Mouse (Mus musculus) brain, embryonic 14.5 days (tissue): Measurements from ENCODE around the gene Fras1.

Experiments used
- CTCF ChIP-seq: fragments of 200-500 bp; IDR thresholded peaks from 2 replicates; pipeline ENCODE4 v1.5.1; 2012; ENCODE audit warnings: inconsistent platforms, mild to moderate bottlenecking, moderate library complexity, borderline replicate concordance; ENCODE audit not compliant: insufficient read depth, insufficient read length; ENCODE audit errors: extremely low read depth
- POLR2A ChIP-seq: fragments of 200-500 bp; IDR thresholded peaks from 2 replicates; pipeline ENCODE4 v1.6.1; 2012; ENCODE audit warnings: mild to moderate bottlenecking, inconsistent platforms, borderline replicate concordance; ENCODE audit not compliant: poor library complexity, insufficient read depth, insufficient read length, severe bottlenecking; ENCODE audit errors: extremely low read depth

DNA sequence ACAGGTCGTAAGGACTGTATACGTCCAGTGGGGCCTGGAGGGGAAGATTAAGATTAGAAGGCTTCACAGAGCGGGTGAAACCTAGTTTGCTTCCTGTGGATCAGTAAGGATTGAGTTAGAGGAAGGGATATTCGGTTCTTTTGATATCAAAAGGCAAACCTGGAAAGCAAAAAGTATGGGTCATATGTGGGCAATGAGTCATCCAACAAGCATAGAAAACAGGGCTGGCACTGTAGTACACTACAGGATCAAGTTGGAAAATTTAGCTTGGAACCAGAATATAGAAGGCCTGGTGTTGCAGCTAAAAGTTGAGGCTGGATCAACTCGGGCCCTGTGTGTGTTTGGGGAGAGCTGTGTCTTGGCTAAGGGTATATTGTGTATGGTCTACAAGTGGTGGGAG is 246.9 kb downstream of the Fras1 start:
- TF ChIP-seq CTCF (no peak), POLR2A (no peak)
